ENCODE assay signal across 9 mouse cellular contexts in the genomic region with DNA sequence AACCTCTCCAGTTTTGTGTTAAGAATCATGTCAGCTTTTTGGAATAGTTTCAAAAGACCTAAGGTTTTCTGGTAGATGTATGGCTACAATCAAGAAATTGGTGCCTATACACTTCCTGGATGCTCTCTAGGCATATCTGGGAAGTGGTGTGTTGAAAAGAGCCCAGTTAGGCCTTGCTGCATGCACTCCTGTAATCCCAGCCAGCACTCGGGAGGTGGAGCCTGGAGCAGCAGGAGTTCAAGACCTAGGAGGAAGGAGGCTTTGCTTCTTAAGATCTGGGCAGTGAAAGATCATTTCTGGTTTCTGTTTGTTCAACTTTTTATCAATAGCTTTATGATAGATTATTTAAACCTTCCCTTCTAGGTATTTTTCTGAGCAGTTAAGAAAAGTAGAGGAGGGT. TPM values are rescaled to one million over a fixed set of nuclear protein-coding genes. Genes with fewer than 3 reads are reported as not detected.
DNase-seq lines count a peak whose midpoint lies in the region; ATAC-seq lines count a peak whose summit lies in the region.
"Had no signal": no experiment of that assay in that cellular context is flagged by ENCODE, and none has a peak within 500 bp of the region (broad histone marks: within the 10 kb centered on the region; RNA-seq: fewer than 3 reads in every experiment).

No protein-coding gene starts in this region.

- H3K36me3 ChIP-seq in heart, embryonic 10.5 days = peaks cover 8% of the 10 kb centered on the region
- H3K36me3 ChIP-seq in forebrain, embryonic 16.5 days (ENCODE audit: control insufficient read depth, insufficient read depth) = no peaks in the 10 kb centered on the region
- peaks cover 26% of the 10 kb centered on the region for H3K36me3 ChIP-seq in liver, embryonic 15.5 days (replicated peaks)

- no peak overlapping the region for H3K9ac ChIP-seq in forebrain, embryonic 16.5 days (replicated peaks; ENCODE audit: low read depth, low read length)
- peak overlapping the region; percentile 93 for H3K9ac ChIP-seq in liver, embryonic 15.5 days

- peaks cover 17% of the 10 kb centered on the region for H3K4me1 ChIP-seq in heart, embryonic 10.5 days
- H3K4me1 ChIP-seq in forebrain, embryonic 16.5 days (replicated peaks; ENCODE audit: control insufficient read depth, insufficient read depth, low read length) = peaks cover 35% of the 10 kb centered on the region
- peaks cover 41% of the 10 kb centered on the region for H3K4me1 ChIP-seq in liver, embryonic 15.5 days (replicated peaks)

- whole genome bisulfite sequencing in heart, embryonic 10.5 days = 15% methylated on average over 1 of the region's 1 CpGs
- WGBS in forebrain, embryonic 16.5 days = 0% methylated on average over 1 of the region's 1 CpGs
- 15% methylated on average over 1 of the region's 1 CpGs for WGBS in liver, embryonic 15.5 days (ENCODE audit: insufficient replicate concordance)

- no peaks in the 10 kb centered on the region for H3K9me3 ChIP-seq in heart, embryonic 10.5 days
- H3K9me3 ChIP-seq in forebrain, embryonic 16.5 days (ENCODE audit: control insufficient read depth, low read length) = no peaks in the 10 kb centered on the region
- H3K9me3 ChIP-seq in liver, embryonic 15.5 days (replicated peaks) = no peaks in the 10 kb centered on the region

- peak overlapping the region; percentile 97 for H3K4me2 ChIP-seq in forebrain, embryonic 16.5 days (ENCODE audit: low read length)
- peak overlapping the region; percentile 82 for H3K4me2 ChIP-seq in liver, embryonic 15.5 days

- DNase-seq in heart, embryonic 10.5 days (ENCODE audit: low spot score) = no peak
- no peak for DNase-seq in heart, adult 9 months (ENCODE audit: low spot score in 2 of 2)
- DNase-seq in ES-CJ7 (ENCODE audit: low read depth, low spot score) = peak; percentile 73
- DNase-seq in right cerebral cortex, postnatal 4 days = no peak
- DNase-seq in right cerebral cortex, postnatal 25 days = no peak
- no peak for DNase-seq in urinary bladder, postnatal 36 days (ENCODE audit: low spot score in 2 of 2)
- DNase-seq: thymus, adult 2 months had no signal

- H3K27ac ChIP-seq in heart, embryonic 10.5 days = no peak overlapping the region
- H3K27ac ChIP-seq in forebrain, embryonic 16.5 days (ENCODE audit: low read length) = no peak overlapping the region
- H3K27ac ChIP-seq in liver, embryonic 15.5 days (replicated peaks) = no peak overlapping the region

- ATAC-seq in forebrain, embryonic 16.5 days = no peak
- ATAC-seq in liver, embryonic 15.5 days (ENCODE audit: insufficient read depth) = no peak

- no peaks in the 10 kb centered on the region for H3K27me3 ChIP-seq in heart, embryonic 10.5 days (ENCODE audit: insufficient read depth, poor library complexity, severe bottlenecking)
- no peaks in the 10 kb centered on the region for H3K27me3 ChIP-seq in forebrain, embryonic 16.5 days (replicated peaks; ENCODE audit: control insufficient read depth, insufficient read depth, low read length)
- H3K27me3 ChIP-seq in liver, embryonic 15.5 days = no peaks in the 10 kb centered on the region

- H3K4me3 ChIP-seq in heart, embryonic 10.5 days = peak overlapping the region; percentile 86
- no peak overlapping the region for H3K4me3 ChIP-seq in forebrain, embryonic 16.5 days (replicated peaks; ENCODE audit: low read length)
- H3K4me3 ChIP-seq in liver, embryonic 15.5 days (replicated peaks) = peak overlapping the region; percentile 93

RNA-seq across cellular contexts. Expression of gene Cbx1, which starts 1.8 kb away (rescaled TPM):
- polyA plus RNA-seq in heart, embryonic 10.5 days (2016; fragmentation: Nextera tagmentation; extraction: Ambion mirVana) = 62.5 and 101 TPM in 2 replicates
- 87.7 and 93.3 TPM in 2 replicates for polyA plus RNA-seq in forebrain, embryonic 16.5 days (2015; fragmentation: Nextera tagmentation; extraction: Ambion mirVana)
- 26.1 and 29.8 TPM in 2 replicates for polyA plus RNA-seq in liver, embryonic 15.5 days (2015; fragmentation: Nextera tagmentation; extraction: Ambion mirVana)

RNA-seq across cellular contexts. Expression of gene Snx11, which starts 13.3 kb away (rescaled TPM):
- polyA plus RNA-seq in heart, embryonic 10.5 days (2016; fragmentation: Nextera tagmentation; extraction: Ambion mirVana) = 16.6 and 17.8 TPM in 2 replicates
- 43.1 and 44.1 TPM in 2 replicates for polyA plus RNA-seq in forebrain, embryonic 16.5 days (2015; fragmentation: Nextera tagmentation; extraction: Ambion mirVana)
- 8.6 and 8.7 TPM in 2 replicates for polyA plus RNA-seq in liver, embryonic 15.5 days (2015; fragmentation: Nextera tagmentation; extraction: Ambion mirVana)

RNA-seq across cellular contexts. Expression of gene Nfe2l1, which starts 39.1 kb away (rescaled TPM):
- 65.0 and 78.7 TPM in 2 replicates for polyA plus RNA-seq in heart, embryonic 10.5 days (2016; fragmentation: Nextera tagmentation; extraction: Ambion mirVana)
- polyA plus RNA-seq in forebrain, embryonic 16.5 days (2015; fragmentation: Nextera tagmentation; extraction: Ambion mirVana) = 64.8 and 68.2 TPM in 2 replicates
- polyA plus RNA-seq in liver, embryonic 15.5 days (2015; fragmentation: Nextera tagmentation; extraction: Ambion mirVana) = 18.8 and 20.8 TPM in 2 replicates

RNA-seq across cellular contexts. Expression of gene Copz2, which starts 59.0 kb away (rescaled TPM):
- 86.6 and 90.1 TPM in 2 replicates for polyA plus RNA-seq in heart, embryonic 10.5 days (2016; fragmentation: Nextera tagmentation; extraction: Ambion mirVana)
- polyA plus RNA-seq in forebrain, embryonic 16.5 days (2015; fragmentation: Nextera tagmentation; extraction: Ambion mirVana) = 10.4 and 16.6 TPM in 2 replicates
- polyA plus RNA-seq in liver, embryonic 15.5 days (2015; fragmentation: Nextera tagmentation; extraction: Ambion mirVana) = 21.1 and 21.4 TPM in 2 replicates
